Mouse (Mus musculus): ENCODE measurements at regions not wholly inside any gene's neighbourhood (a gene's known extent, or its start where the extent isn't known, plus 50 kb on each side); places are given as distances from the start of the nearest gene placed in this dataset.

DNA sequence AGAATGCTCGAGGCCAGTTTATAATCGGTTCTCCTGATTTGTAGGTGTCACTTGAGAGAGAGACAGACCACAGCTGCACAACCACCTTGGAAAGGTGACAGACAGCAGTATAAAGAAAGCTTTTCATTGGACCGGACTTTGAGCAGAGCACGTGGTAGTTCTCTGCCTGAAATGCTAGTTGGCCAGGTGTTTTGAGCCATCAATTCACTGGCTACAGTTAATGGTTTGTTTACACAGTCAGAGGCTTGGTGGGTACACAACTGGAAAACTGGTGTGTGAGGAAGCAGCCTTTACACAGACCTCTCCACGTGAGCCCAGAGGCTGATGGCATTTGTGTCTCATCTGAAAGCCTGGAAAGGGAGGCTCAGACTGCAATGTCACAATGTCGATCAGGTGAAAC lies 130.8 kb upstream of the Fbxo11 start:
- no peak for TF ChIP-seq CTCF (IDR thresholded peaks at IDR 0.05; ENCODE audit: extremely low read depth, insufficient read depth, insufficient read length, insufficient replicate concordance)
- TF ChIP-seq POLR2A (IDR thresholded peaks at IDR 0.05; ENCODE audit: low read depth, low read length) = no peak
